Mouse (Mus musculus) embryonic facial prominence, embryonic 11.5 days (tissue): Measurements from ENCODE around the gene Caskin1. TPM values are rescaled to one million over a fixed set of nuclear protein-coding genes. Genes with fewer than 3 reads are reported as not detected.

Source experiments
- ATAC-seq: fragments of 200-750 bp; cut with Nextera tagmentation; replicated peaks from 2 replicates; pipeline ENCODE4 v1.8.0; 2017; ENCODE audit warnings: low read depth; ENCODE audit not compliant: insufficient number of reproducible peaks, low FRiP score, low TSS enrichment
- DNase-seq: peaks from one replicate; pipeline ENCODE4 v3.0.0-alpha.2; 2015; ENCODE audit warnings: low spot score
- H3K27ac ChIP-seq: fragments of 300-500 bp; sonication (generic); replicated peaks from 2 replicates; pipeline ENCODE4 v1.5.1; 2014; ENCODE audit warnings: mild to moderate bottlenecking, low read depth, low read length, control low read depth
- H3K27me3 ChIP-seq: fragments of 300-500 bp; sonication (generic); 2 replicates; pipeline ENCODE4 v1.6.1; 2014; ENCODE audit warnings: mild to moderate bottlenecking, low read length, moderate library complexity, mixed read lengths; ENCODE audit not compliant: control insufficient read depth, insufficient read depth
- H3K36me3 ChIP-seq: fragments of 300-500 bp; sonication (generic); replicated peaks from 2 replicates; pipeline ENCODE4 v1.6.1; 2014; ENCODE audit warnings: low read depth, mild to moderate bottlenecking, low read length, moderate library complexity, mixed read lengths; ENCODE audit not compliant: control insufficient read depth, insufficient read depth
- H3K4me1 ChIP-seq: fragments of 300-500 bp; sonication (generic); 2 replicates; pipeline ENCODE4 v1.6.1; 2014; ENCODE audit warnings: low read length, mixed read lengths; ENCODE audit not compliant: control insufficient read depth, insufficient read depth
- H3K4me2 ChIP-seq: fragments of 300-500 bp; sonication (generic); 2 replicates; pipeline ENCODE4 v1.6.1; 2014; ENCODE audit warnings: low read depth, mild to moderate bottlenecking, control low read depth, low read length, moderate library complexity
- H3K4me3 ChIP-seq: fragments of 300-500 bp; sonication (generic); 2 replicates; pipeline ENCODE4 v1.5.1; 2014; ENCODE audit warnings: low read depth, low read length, control low read depth
- H3K9ac ChIP-seq: fragments of 300-500 bp; sonication (generic); replicated peaks from 2 replicates; pipeline ENCODE4 v1.6.1; 2014; ENCODE audit warnings: mild to moderate bottlenecking, control low read depth, low read length
- H3K9me3 ChIP-seq: fragments of 300-500 bp; sonication (generic); replicated peaks from 2 replicates; pipeline ENCODE4 v1.6.1; 2016; ENCODE audit warnings: mild to moderate bottlenecking, low read length, inconsistent platforms, mixed read lengths; ENCODE audit not compliant: control insufficient read depth
- WGBS: fragments of 180-500 bp; shearing (Covaris S2); extraction: QIAGEN DNeasy Blood & Tissue Kit; methylation state at CpG from one replicate; pipeline ENCODE4 v1.1.7; 2014; 5-methylcytosine and 5-hydroxymethylcytosine counted together
- polyA plus RNA-seq: library from polyadenylated mRNA; unstranded; fragments of >200 nt; fragmentation: Nextera tagmentation; extraction: Ambion mirVana; gene quantifications from 2 replicates; pipeline ENCODE4 v1.2.1, GENCODE M21; 2014

Caskin1 gene
- polyA plus RNA-seq, 1 experiment from 2014 or later: 2.8 TPM

- no peak overlapping the region for H3K4me2 ChIP-seq
These were observed 2.0 kb downstream of the Caskin1 start for GRCm38 (mm10) chr17:24490399-24490798.

DNA sequence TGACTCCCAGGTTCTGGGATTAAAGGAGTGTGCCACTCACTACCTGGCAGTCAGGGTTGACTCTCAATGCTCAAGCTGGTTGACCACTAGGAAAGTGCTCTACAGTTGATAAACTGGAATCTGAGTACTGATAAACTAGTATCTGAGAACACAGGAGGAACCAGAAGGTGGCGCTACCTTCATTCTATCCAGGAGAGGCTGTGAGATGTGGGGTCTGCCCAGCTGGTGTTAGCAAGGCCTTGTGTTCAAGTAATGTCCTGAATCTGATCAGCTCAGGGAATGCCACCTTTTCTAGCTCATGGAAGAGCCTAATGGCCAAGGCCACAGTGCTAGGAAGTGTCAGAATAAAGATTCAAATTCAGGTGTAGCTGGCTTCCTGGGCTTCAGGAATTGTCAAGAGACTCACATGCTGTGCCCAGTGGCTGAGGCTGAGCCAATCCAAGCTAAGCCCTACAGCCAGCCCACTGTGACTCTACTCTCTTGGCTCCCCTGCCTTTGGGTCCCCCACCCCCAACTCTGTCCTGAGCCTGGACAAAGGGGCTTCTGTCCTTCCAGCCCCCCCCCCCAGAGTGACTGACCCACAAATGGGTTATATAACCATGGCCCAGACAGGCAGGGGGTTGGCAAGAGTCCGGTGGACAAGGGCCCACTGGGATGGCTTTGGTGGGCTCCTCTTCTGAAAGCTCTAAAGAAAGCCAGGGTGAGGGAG, 6.4 kb downstream of the Caskin1 start:
- H3K4me3 ChIP-seq: no peak overlapping the region
- H3K27me3 ChIP-seq: no peaks in the 10 kb centered on the region
- H3K9ac ChIP-seq: no peak overlapping the region
- H3K27ac ChIP-seq: no peak overlapping the region
- ATAC-seq (no peak), DNase-seq (peak; percentile 78)
- H3K4me1 ChIP-seq: no peaks in the 10 kb centered on the region
- no peak overlapping the region for H3K4me2 ChIP-seq
- no peaks in the 10 kb centered on the region for H3K36me3 ChIP-seq
- H3K9me3 ChIP-seq: no peaks in the 10 kb centered on the region
- 32% methylated on average over 2 of the region's 2 CpGs for WGBS

More at GRCm38 (mm10) chr17:24490399-24490798, 2.0 kb downstream of the Caskin1 start:
- ATAC-seq (no peak), DNase-seq (peak; percentile 34)
- Histone ChIP-seq H3K27ac (no peak overlapping the region), H3K4me1 (peaks cover 5% of the 10 kb centered on the region), H3K9ac (no peak overlapping the region), H3K36me3 (no peaks in the 10 kb centered on the region), H3K4me3 (no peak overlapping the region), H3K9me3 (no peaks in the 10 kb centered on the region), H3K27me3 (peaks cover 5% of the 10 kb centered on the region)
- WGBS: 75% methylated on average over 4 of the region's 4 CpGs

DNA sequence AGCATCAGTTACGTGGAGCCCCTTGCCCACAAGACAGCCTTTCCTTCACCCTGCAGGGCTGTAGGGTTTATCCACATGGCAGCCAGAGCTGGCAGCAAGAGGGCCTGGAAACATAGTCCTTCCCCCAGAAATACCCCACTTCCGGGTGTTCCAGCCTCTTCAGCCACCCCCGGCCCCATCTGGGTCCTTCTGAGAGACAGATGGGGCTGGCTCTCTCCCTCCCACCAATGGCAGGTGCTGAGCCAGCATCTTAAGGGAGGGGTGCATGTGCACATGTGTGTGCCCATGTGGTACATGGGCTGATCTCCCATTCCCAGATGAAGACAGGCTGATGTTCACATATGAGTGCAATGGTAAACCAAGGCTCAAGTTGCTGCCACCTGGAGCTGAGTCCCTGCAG, 7.0 kb downstream of the Caskin1 start:
- no peaks in the 10 kb centered on the region for H3K9me3 ChIP-seq
- H3K36me3 ChIP-seq: no peaks in the 10 kb centered on the region
- H3K4me3 ChIP-seq: no peak overlapping the region
- H3K4me2 ChIP-seq: no peak overlapping the region
- H3K9ac ChIP-seq: no peak overlapping the region
- H3K27ac ChIP-seq: no peak overlapping the region
- 84% methylated on average over 3 of the region's 3 CpGs for WGBS
- H3K4me1 ChIP-seq: no peaks in the 10 kb centered on the region
- DNase-seq (no peak), ATAC-seq (no peak)
- H3K27me3 ChIP-seq: no peaks in the 10 kb centered on the region

DNA sequence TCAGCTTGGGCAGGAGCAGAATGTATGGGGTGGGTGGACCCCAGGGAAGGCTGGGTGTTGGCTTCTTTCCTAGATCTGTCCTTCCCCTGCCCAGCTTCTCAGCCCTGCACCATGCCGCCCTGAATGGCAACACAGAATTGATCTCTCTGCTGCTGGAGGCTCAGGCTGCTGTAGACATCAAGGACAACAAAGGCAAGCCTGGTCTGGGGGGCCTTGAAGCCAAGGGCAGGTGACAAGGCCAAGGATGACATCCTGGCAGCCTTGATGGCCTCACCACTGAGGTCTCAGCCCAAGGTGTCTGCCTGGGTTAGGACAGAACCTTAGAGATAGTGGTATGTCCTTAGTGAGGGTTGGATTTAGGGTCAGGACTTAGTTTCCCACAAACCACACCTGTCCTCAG, 7.6 kb downstream of the Caskin1 start:
- 82% methylated on average over 1 of the region's 1 CpGs for WGBS
- no peak overlapping the region for H3K9ac ChIP-seq
- no peaks in the 10 kb centered on the region for H3K36me3 ChIP-seq
- DNase-seq (no peak), ATAC-seq (no peak)
- no peak overlapping the region for H3K4me2 ChIP-seq
- no peak overlapping the region for H3K4me3 ChIP-seq
- H3K27me3 ChIP-seq: no peaks in the 10 kb centered on the region
- no peaks in the 10 kb centered on the region for H3K4me1 ChIP-seq
- no peak overlapping the region for H3K27ac ChIP-seq
- no peaks in the 10 kb centered on the region for H3K9me3 ChIP-seq

DNA sequence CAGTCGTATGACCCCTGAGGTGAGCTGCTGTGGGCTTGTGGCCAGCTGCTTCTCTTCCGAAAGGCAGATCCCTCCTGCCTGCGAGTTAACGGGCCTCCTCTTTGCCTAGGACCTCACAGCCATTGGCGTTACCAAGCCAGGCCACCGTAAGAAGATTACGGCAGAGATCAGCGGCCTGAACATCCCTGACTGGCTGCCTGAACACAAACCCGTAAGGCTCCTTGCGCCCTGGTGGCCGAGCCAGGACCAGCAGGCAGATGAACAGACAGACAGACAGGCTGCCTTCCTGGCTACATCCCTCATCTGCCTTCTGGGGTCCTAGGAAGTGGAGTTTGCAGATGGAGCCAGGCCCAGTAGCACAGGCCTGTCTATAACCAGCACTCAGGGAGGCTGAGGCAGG, 13.8 kb downstream of the Caskin1 start:
- no peak overlapping the region for H3K9ac ChIP-seq
- DNase-seq (no peak), ATAC-seq (no peak)
- H3K4me3 ChIP-seq: no peak overlapping the region
- H3K27me3 ChIP-seq: no peaks in the 10 kb centered on the region
- no peak overlapping the region for H3K27ac ChIP-seq
- no peak overlapping the region for H3K4me2 ChIP-seq
- H3K9me3 ChIP-seq: no peaks in the 10 kb centered on the region
- 40% methylated on average over 11 of the region's 11 CpGs for WGBS
- peaks cover 3% of the 10 kb centered on the region; the same call in 1 of the 2 replicates for H3K36me3 ChIP-seq
- H3K4me1 ChIP-seq: 0 out of 2 replicates have a peak, but pooled peaks cover 2% of the 10 kb centered on the region

GRCm38 (mm10) chr17:24504085-24504484, 15.7 kb downstream of the Caskin1 start:
- no peak overlapping the region for H3K9ac ChIP-seq
- H3K4me3 ChIP-seq: no peak overlapping the region
- DNase-seq (no peak), ATAC-seq (no peak)
- H3K36me3 ChIP-seq: peaks cover 10% of the 10 kb centered on the region
- no peaks in the 10 kb centered on the region for H3K9me3 ChIP-seq
- 0 out of 2 replicates have a peak, but pooled peaks cover 2% of the 10 kb centered on the region for H3K4me1 ChIP-seq
- WGBS: 91% methylated on average over 10 of the region's 10 CpGs
- H3K27ac ChIP-seq: no peak overlapping the region
- no peaks in the 10 kb centered on the region for H3K27me3 ChIP-seq
- no peak overlapping the region for H3K4me2 ChIP-seq

DNA sequence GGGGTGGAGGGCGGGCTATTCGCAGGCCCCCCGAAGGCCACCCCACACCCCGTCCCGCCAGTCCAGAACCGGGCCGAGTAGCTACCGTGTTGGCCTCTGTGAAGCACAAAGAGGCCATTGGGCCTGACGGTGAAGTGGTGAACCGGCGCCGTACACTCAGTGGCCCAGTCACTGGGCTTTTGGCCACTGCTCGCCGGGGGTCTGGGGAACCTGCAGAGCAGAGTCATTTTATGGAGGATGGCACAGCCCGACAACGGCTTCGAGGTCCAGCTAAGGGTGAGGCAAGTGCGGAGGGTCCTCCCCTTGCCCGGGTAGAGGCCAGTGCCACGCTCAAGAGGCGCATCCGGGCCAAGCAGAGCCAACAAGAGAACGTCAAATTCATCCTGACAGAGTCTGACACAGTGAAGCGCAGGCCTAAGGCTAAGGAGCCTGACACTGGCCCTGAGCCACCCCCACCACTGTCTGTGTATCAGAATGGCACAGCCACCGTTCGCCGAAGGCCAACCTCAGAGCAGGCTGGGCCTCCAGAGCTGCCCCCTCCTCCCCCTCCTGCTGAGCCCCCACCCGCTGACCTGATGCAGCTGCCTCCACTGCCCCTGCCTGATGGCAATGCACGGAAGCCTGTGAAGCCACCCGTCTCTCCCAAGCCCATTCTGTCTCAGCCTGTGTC, 17.0 kb downstream of the Caskin1 start:
- H3K4me3 ChIP-seq: no peak overlapping the region
- 90% methylated on average over 30 of the region's 30 CpGs for WGBS
- no peak overlapping the region for H3K9ac ChIP-seq
- H3K36me3 ChIP-seq: peaks cover 14% of the 10 kb centered on the region
- H3K27ac ChIP-seq: no peak overlapping the region
- DNase-seq (no peak), ATAC-seq (no peak)
- H3K9me3 ChIP-seq: no peaks in the 10 kb centered on the region
- no peaks in the 10 kb centered on the region for H3K27me3 ChIP-seq
- no peak overlapping the region for H3K4me2 ChIP-seq
- H3K4me1 ChIP-seq: 0 out of 2 replicates have a peak, but pooled peaks cover 2% of the 10 kb centered on the region
